Mouse (Mus musculus): ENCODE measurements around the gene Mrpl28.

DNA sequence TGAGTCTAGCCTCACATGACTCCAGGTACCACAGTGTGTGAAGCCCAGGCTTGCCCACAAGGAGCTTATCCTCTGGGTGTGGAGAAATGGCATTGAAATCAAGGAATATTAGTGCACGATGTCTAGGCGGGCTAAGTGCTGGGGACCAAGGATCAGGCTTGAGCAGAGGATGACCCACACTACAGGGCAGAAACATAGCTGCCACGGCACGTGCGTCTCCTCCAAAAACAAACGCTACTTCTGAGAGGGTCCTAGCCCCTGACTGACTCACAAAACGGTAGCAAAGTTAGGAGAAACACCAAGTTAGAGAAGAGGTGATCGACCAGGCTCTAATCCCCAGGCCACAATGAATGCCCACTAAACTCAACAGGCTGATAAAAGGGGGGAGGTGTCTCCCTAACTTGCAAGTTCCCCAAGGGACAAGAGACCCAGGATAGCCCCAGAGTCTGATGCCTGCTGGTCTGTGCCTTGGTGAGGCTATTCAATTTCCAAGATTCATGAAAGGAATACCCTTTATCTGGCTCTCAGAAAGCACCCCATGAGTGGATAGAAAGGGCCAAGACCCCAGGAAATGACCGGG is 28.7 kb upstream of the Mrpl28 start:
- TF ChIP-seq CTCF (IDR thresholded peaks at IDR 0.05; ENCODE audit: low read depth, low read length) (no peak), POLR2A (IDR thresholded peaks at IDR 0.05; ENCODE audit: extremely low read depth, insufficient read depth, low read length) (no peak)

Data from liver, adult 2 months (tissue).